Mouse (Mus musculus): ENCODE results near the gene Hecw2. TPM values are rescaled to one million over a fixed set of nuclear protein-coding genes. Genes with fewer than 3 reads are reported as not detected.

Gene Hecw2
- polyA plus RNA-seq, 2 experiments: 2.2 to 2.8 TPM

GRCm38 (mm10) chr1:54070121-54070520 is 124.8 kb downstream of the Hecw2 start:
- Histone ChIP-seq H3K9ac (ENCODE audit: low read depth, low read length, severe bottlenecking) (no peak overlapping the region), H3K27ac (replicated peaks; ENCODE audit: low read depth, low read length) (no peak overlapping the region), H3K4me2 (replicated peaks; ENCODE audit: low read depth, low read length, severe bottlenecking) (no peak overlapping the region), H3K9me3 (ENCODE audit: control insufficient read depth, low read length) (no peaks in the 10 kb centered on the region), H3K4me1 (ENCODE audit: control insufficient read depth, insufficient read depth, low read length) (0 out of 2 replicates have a peak, but pooled peaks cover 5% of the 10 kb centered on the region), H3K36me3 (ENCODE audit: control insufficient read depth, insufficient read depth, low read length) (no peaks in the 10 kb centered on the region), H3K4me3 (replicated peaks; ENCODE audit: low read length) (no peak overlapping the region), H3K27me3 (ENCODE audit: control insufficient read depth, insufficient read depth, low read length) (no peaks in the 10 kb centered on the region)
- WGBS: 46% methylated on average over 2 of the region's 2 CpGs
- DNase-seq (ENCODE audit: low spot score) (no peak), ATAC-seq (ENCODE audit: low FRiP score, low read depth) (no peak)
- no peak for TF ChIP-seq POLR2A (IDR thresholded peaks at IDR 0.05; ENCODE audit: borderline replicate concordance, extremely low read depth, insufficient read depth, insufficient read length)

- Histone ChIP-seq H3K27ac (replicated peaks; ENCODE audit: low read depth, low read length) (no peak overlapping the region), H3K27me3 (ENCODE audit: control insufficient read depth, insufficient read depth, low read length) (no peaks in the 10 kb centered on the region), H3K9me3 (ENCODE audit: control insufficient read depth, low read length) (no peaks in the 10 kb centered on the region), H3K9ac (ENCODE audit: low read depth, low read length, severe bottlenecking) (no peak overlapping the region), H3K4me3 (replicated peaks; ENCODE audit: low read length) (no peak overlapping the region), H3K4me2 (replicated peaks; ENCODE audit: low read depth, low read length, severe bottlenecking) (no peak overlapping the region), H3K4me1 (ENCODE audit: control insufficient read depth, insufficient read depth, low read length) (0 out of 2 replicates have a peak, but pooled peaks cover 5% of the 10 kb centered on the region), H3K36me3 (ENCODE audit: control insufficient read depth, insufficient read depth, low read length) (no peaks in the 10 kb centered on the region)
- 77% methylated on average over 1 of the region's 1 CpGs for WGBS
- no peak for TF ChIP-seq POLR2A (IDR thresholded peaks at IDR 0.05; ENCODE audit: borderline replicate concordance, extremely low read depth, insufficient read depth, insufficient read length)
- ATAC-seq (ENCODE audit: low FRiP score, low read depth): no peak
- DNase-seq (ENCODE audit: low spot score): no peak
Observed at GRCm38 (mm10) chr1:54068248-54068647, 126.7 kb downstream of the Hecw2 start.

- no peak for TF ChIP-seq POLR2A (IDR thresholded peaks at IDR 0.05; ENCODE audit: borderline replicate concordance, extremely low read depth, insufficient read depth, insufficient read length)
- Histone ChIP-seq H3K4me2 (replicated peaks; ENCODE audit: low read depth, low read length, severe bottlenecking) (no peak overlapping the region), H3K9ac (ENCODE audit: low read depth, low read length, severe bottlenecking) (no peak overlapping the region), H3K36me3 (ENCODE audit: control insufficient read depth, insufficient read depth, low read length) (no peaks in the 10 kb centered on the region), H3K9me3 (ENCODE audit: control insufficient read depth, low read length) (no peaks in the 10 kb centered on the region), H3K27me3 (ENCODE audit: control insufficient read depth, insufficient read depth, low read length) (no peaks in the 10 kb centered on the region), H3K4me1 (ENCODE audit: control insufficient read depth, insufficient read depth, low read length) (0 out of 2 replicates have a peak, but pooled peaks cover 5% of the 10 kb centered on the region), H3K27ac (replicated peaks; ENCODE audit: low read depth, low read length) (no peak overlapping the region), H3K4me3 (replicated peaks; ENCODE audit: low read length) (no peak overlapping the region)
- DNase-seq (ENCODE audit: low spot score) (no peak), ATAC-seq (ENCODE audit: low FRiP score, low read depth) (no peak)
- 63% methylated on average over 1 of the region's 1 CpGs for WGBS
Observed at GRCm38 (mm10) chr1:54065434-54065833, 129.5 kb downstream of the Hecw2 start.

- no peaks in the 10 kb centered on the region for H3K4me1 ChIP-seq (ENCODE audit: control insufficient read depth, insufficient read depth, low read length)
- H3K27me3 ChIP-seq (ENCODE audit: control insufficient read depth, insufficient read depth, low read length): no peaks in the 10 kb centered on the region
- no peak for TF ChIP-seq POLR2A (IDR thresholded peaks at IDR 0.05; ENCODE audit: borderline replicate concordance, extremely low read depth, insufficient read depth, insufficient read length)
- H3K9ac ChIP-seq (ENCODE audit: low read depth, low read length, severe bottlenecking): no peak overlapping the region
- no peak overlapping the region for H3K27ac ChIP-seq (replicated peaks; ENCODE audit: low read depth, low read length)
- ATAC-seq (ENCODE audit: low FRiP score, low read depth) (no peak), DNase-seq (ENCODE audit: low spot score) (no peak)
- 90% methylated on average over 2 of the region's 2 CpGs for WGBS
- no peak overlapping the region for H3K4me3 ChIP-seq (replicated peaks; ENCODE audit: low read length)
- H3K4me2 ChIP-seq (replicated peaks; ENCODE audit: low read depth, low read length, severe bottlenecking): no peak overlapping the region
- H3K36me3 ChIP-seq (ENCODE audit: control insufficient read depth, insufficient read depth, low read length): no peaks in the 10 kb centered on the region
- H3K9me3 ChIP-seq (ENCODE audit: control insufficient read depth, low read length): no peaks in the 10 kb centered on the region
Observed at GRCm38 (mm10) chr1:54061078-54061477, 133.9 kb downstream of the Hecw2 start.

GRCm38 (mm10) chr1:54059731-54060130 is 135.2 kb downstream of the Hecw2 start:
- DNase-seq (ENCODE audit: low spot score): no peak
- TF ChIP-seq POLR2A (IDR thresholded peaks at IDR 0.05; ENCODE audit: borderline replicate concordance, extremely low read depth, insufficient read depth, insufficient read length): no peak
- Histone ChIP-seq H3K4me1 (ENCODE audit: control insufficient read depth, insufficient read depth, low read length) (no peaks in the 10 kb centered on the region), H3K27me3 (ENCODE audit: control insufficient read depth, insufficient read depth, low read length) (no peaks in the 10 kb centered on the region), H3K4me3 (replicated peaks; ENCODE audit: low read length) (no peak overlapping the region), H3K9me3 (ENCODE audit: control insufficient read depth, low read length) (no peaks in the 10 kb centered on the region), H3K9ac (ENCODE audit: low read depth, low read length, severe bottlenecking) (no peak overlapping the region), H3K36me3 (ENCODE audit: control insufficient read depth, insufficient read depth, low read length) (no peaks in the 10 kb centered on the region), H3K27ac (replicated peaks; ENCODE audit: low read depth, low read length) (no peak overlapping the region), H3K4me2 (replicated peaks; ENCODE audit: low read depth, low read length, severe bottlenecking) (no peak overlapping the region)
- WGBS: 72% methylated on average over 1 of the region's 1 CpGs
- ATAC-seq (ENCODE audit: low FRiP score, low read depth): no peak

GRCm38 (mm10) chr1:54052771-54053170 is 142.2 kb downstream of the Hecw2 start:
- no peak overlapping the region for H3K4me3 ChIP-seq (replicated peaks; ENCODE audit: low read length)
- no peaks in the 10 kb centered on the region for H3K27me3 ChIP-seq (ENCODE audit: control insufficient read depth, insufficient read depth, low read length)
- H3K36me3 ChIP-seq (ENCODE audit: control insufficient read depth, insufficient read depth, low read length): no peaks in the 10 kb centered on the region
- no peak for ATAC-seq (ENCODE audit: low FRiP score, low read depth)
- no peak overlapping the region for H3K4me2 ChIP-seq (replicated peaks; ENCODE audit: low read depth, low read length, severe bottlenecking)
- H3K4me1 ChIP-seq (ENCODE audit: control insufficient read depth, insufficient read depth, low read length): no peaks in the 10 kb centered on the region
- no peak overlapping the region for H3K9ac ChIP-seq (ENCODE audit: low read depth, low read length, severe bottlenecking)
- H3K9me3 ChIP-seq (ENCODE audit: control insufficient read depth, low read length): no peaks in the 10 kb centered on the region
- no peak for DNase-seq (ENCODE audit: low spot score)
- H3K27ac ChIP-seq (replicated peaks; ENCODE audit: low read depth, low read length): no peak overlapping the region
- TF ChIP-seq POLR2A (IDR thresholded peaks at IDR 0.05; ENCODE audit: borderline replicate concordance, extremely low read depth, insufficient read depth, insufficient read length): no peak

Measured in limb, embryonic 14.5 days (tissue).